Mouse (Mus musculus) intestine, embryonic 16.5 days (tissue): ENCODE results near the gene Tsacc. TPM values are rescaled to one million over a fixed set of nuclear protein-coding genes. Genes with fewer than 3 reads are reported as not detected.

Source experiments
- ATAC-seq: fragments of 200-750 bp; cut with Nextera tagmentation; 2 replicates; pipeline ENCODE4 v1.8.0; 2017; ENCODE audit warnings: moderate TSS enrichment, moderate library complexity
- H3K27ac ChIP-seq: fragments of 300-500 bp; sonication (generic); 2 replicates; pipeline ENCODE4 v1.5.1; 2014; ENCODE audit warnings: mild to moderate bottlenecking, low read length
- H3K27me3 ChIP-seq: fragments of 300-500 bp; sonication (generic); replicated peaks from 2 replicates; pipeline ENCODE4 v1.6.1; 2014; ENCODE audit warnings: low read length, control low read depth, mixed read lengths; ENCODE audit not compliant: control insufficient read depth, insufficient read depth
- H3K36me3 ChIP-seq: fragments of 300-500 bp; sonication (generic); 2 replicates; pipeline ENCODE4 v1.6.1; 2014; ENCODE audit warnings: low read length, control low read depth; ENCODE audit not compliant: control insufficient read depth, insufficient read depth
- H3K4me1 ChIP-seq: fragments of 300-500 bp; sonication (generic); 2 replicates; pipeline ENCODE4 v1.6.1; 2014; ENCODE audit warnings: low read length, control low read depth, mixed read lengths; ENCODE audit not compliant: control insufficient read depth, insufficient read depth
- H3K4me2 ChIP-seq: fragments of 300-500 bp; sonication (generic); 2 replicates; pipeline ENCODE4 v1.6.1; 2014; ENCODE audit warnings: low read depth, low read length, control low read depth
- H3K4me3 ChIP-seq: fragments of 300-500 bp; sonication (generic); 2 replicates; pipeline ENCODE4 v1.5.1; 2014; ENCODE audit warnings: mild to moderate bottlenecking, low read length
- H3K9ac ChIP-seq: fragments of 300-500 bp; sonication (generic); 2 replicates; pipeline ENCODE4 v1.6.1; 2014; ENCODE audit warnings: low read depth, low read length
- H3K9me3 ChIP-seq: fragments of 300-500 bp; sonication (generic); 2 replicates; pipeline ENCODE4 v1.6.1; 2016; ENCODE audit warnings: low read length, control low read depth; ENCODE audit not compliant: control insufficient read depth
- WGBS: fragments of 180-500 bp; shearing (Covaris S2); extraction: QIAGEN DNeasy Blood & Tissue Kit; methylation state at CpG from one replicate; pipeline ENCODE4 v1.1.7; 2014; 5-methylcytosine and 5-hydroxymethylcytosine counted together
- polyA plus RNA-seq: library from polyadenylated mRNA; unstranded; fragments of >200 nt; fragmentation: Nextera tagmentation; extraction: Ambion mirVana; gene quantifications from 2 replicates; pipeline ENCODE4 v1.2.1, GENCODE M21; 2015

Tsacc gene
- polyA plus RNA-seq, 1 experiment from 2014 or later: 10.8 TPM

DNA sequence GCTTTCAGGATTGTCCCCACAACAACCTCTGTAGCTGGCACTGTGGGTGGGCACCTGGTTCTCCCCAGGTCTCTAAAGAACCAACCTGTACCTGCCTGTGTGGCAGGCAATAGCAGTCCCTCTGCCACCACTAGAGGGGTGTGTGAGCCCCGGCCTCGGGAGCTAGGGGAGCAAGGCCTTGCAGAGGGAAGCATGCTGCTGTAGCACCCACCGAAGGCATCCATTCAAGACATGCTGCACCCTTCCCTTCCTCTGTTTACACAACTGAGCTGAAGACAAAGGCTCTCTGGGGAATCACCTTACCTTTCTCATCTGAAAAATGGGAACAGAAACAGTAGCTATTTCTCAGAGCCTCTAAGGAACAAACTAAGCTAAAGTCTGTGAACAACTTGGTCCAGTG, 61.6 kb downstream of the Tsacc start:
- H3K36me3 ChIP-seq: no peaks in the 10 kb centered on the region
- ATAC-seq: no peak
- 9% methylated on average over 3 of the region's 3 CpGs for WGBS
- H3K27me3 ChIP-seq: peaks cover 43% of the 10 kb centered on the region
- no peak overlapping the region for H3K27ac ChIP-seq
- H3K9me3 ChIP-seq: no peaks in the 10 kb centered on the region
- H3K4me1 ChIP-seq: no peaks in the 10 kb centered on the region
- H3K4me3 ChIP-seq: no peak overlapping the region
- no peak overlapping the region for H3K9ac ChIP-seq
- H3K4me2 ChIP-seq: no peak overlapping the region

- Histone ChIP-seq H3K4me2 (no peak overlapping the region), H3K36me3 (no peaks in the 10 kb centered on the region), H3K27me3 (peaks cover 40% of the 10 kb centered on the region), H3K4me3 (no peak overlapping the region), H3K27ac (no peak overlapping the region), H3K4me1 (no peaks in the 10 kb centered on the region), H3K9me3 (no peaks in the 10 kb centered on the region), H3K9ac (no peak overlapping the region)
- no peak for ATAC-seq
- 45% methylated on average over 8 of the region's 8 CpGs for WGBS
Measured at GRCm38 (mm10) chr3:88234041-88234440, 62.8 kb downstream of the Tsacc start.

- WGBS: 30% methylated on average over 7 of the region's 7 CpGs
- Histone ChIP-seq H3K4me1 (no peaks in the 10 kb centered on the region), H3K4me3 (no peak overlapping the region), H3K4me2 (no peak overlapping the region), H3K27ac (no peak overlapping the region), H3K36me3 (no peaks in the 10 kb centered on the region), H3K9ac (no peak overlapping the region), H3K9me3 (no peaks in the 10 kb centered on the region), H3K27me3 (peaks cover 33% of the 10 kb centered on the region)
- no peak for ATAC-seq
Measured at GRCm38 (mm10) chr3:88232851-88233649, 63.7 kb downstream of the Tsacc start.

Other genes with a start within 250 kb of the Tsacc start
- gene Naxe, start 238.5 kb downstream of the Tsacc start, polyA plus RNA-seq: 170 and 178 TPM in 2 replicates
- not detected in 2 replicates for gene Ttc24, start 218.7 kb downstream of the Tsacc start, polyA plus RNA-seq
- gene Iqgap3, start 215.0 kb downstream of the Tsacc start, polyA plus RNA-seq: 14.3 and 14.5 TPM in 2 replicates
- gene Mef2d, start 154.6 kb downstream of the Tsacc start, polyA plus RNA-seq: 13.7 and 23.2 TPM in 2 replicates
- gene Rhbg, start 42.3 kb downstream of the Tsacc start, polyA plus RNA-seq: 0.69 and 1.3 TPM in 2 replicates
- 0.81 TPM in 1 of 2 replicates, not detected in the other for gene Gm38392, start 9.8 kb downstream of the Tsacc start, polyA plus RNA-seq
- 470 and 510 TPM in 2 replicates for gene Cct3, start 117 bp upstream of the Tsacc start, polyA plus RNA-seq
- 365 and 416 TPM in 2 replicates for gene Glmp, start 28.0 kb upstream of the Tsacc start, polyA plus RNA-seq
- gene Tmem79, start 39.1 kb upstream of the Tsacc start, polyA plus RNA-seq: 23.8 and 29.4 TPM in 2 replicates
- 34.2 and 34.7 TPM in 2 replicates for gene Smg5, start 39.3 kb upstream of the Tsacc start, polyA plus RNA-seq
- 4.4 and 5.1 TPM in 2 replicates for gene Paqr6, start 67.6 kb upstream of the Tsacc start, polyA plus RNA-seq
- gene Bglap3, start 75.7 kb upstream of the Tsacc start, polyA plus RNA-seq: 2.2 and 5.3 TPM in 2 replicates
- not detected in 2 replicates for gene Bglap2, start 81.7 kb upstream of the Tsacc start, polyA plus RNA-seq
- 0.69 TPM in 1 of 2 replicates, not detected in the other for gene Bglap, start 87.5 kb upstream of the Tsacc start, polyA plus RNA-seq
- gene Pmf1, start 113.3 kb upstream of the Tsacc start, polyA plus RNA-seq: 112 and 129 TPM in 2 replicates
- gene Slc25a44, start 128.1 kb upstream of the Tsacc start, polyA plus RNA-seq: 20.4 and 21.8 TPM in 2 replicates
- gene Sema4a, start 164.2 kb upstream of the Tsacc start, polyA plus RNA-seq: 60.9 and 71.1 TPM in 2 replicates
- gene Lmna, start 213.0 kb upstream of the Tsacc start, polyA plus RNA-seq: 126 and 127 TPM in 2 replicates
- 6.5 and 7.3 TPM in 2 replicates for gene Mex3a, start 235.4 kb upstream of the Tsacc start, polyA plus RNA-seq